Mouse (Mus musculus) ES-Bruce4 (cell line): Measurements from ENCODE around the gene Fbxl17. TPM values are rescaled to one million over a fixed set of nuclear protein-coding genes. Genes with fewer than 3 reads are reported as not detected.

Source experiments
- H3K27ac ChIP-seq: 2 replicates; pipeline ENCODE4 v1.5.1; 2012; ENCODE audit warnings: low read length, inconsistent platforms; ENCODE audit not compliant: insufficient read depth
- H3K27me3 ChIP-seq: 2 replicates; pipeline ENCODE4 v1.6.1; 2012; ENCODE audit warnings: mild to moderate bottlenecking, low read length, inconsistent platforms; ENCODE audit not compliant: control insufficient read depth, poor library complexity, insufficient read depth, severe bottlenecking
- H3K36me3 ChIP-seq: 2 replicates; pipeline ENCODE4 v1.6.1; 2012; ENCODE audit warnings: inconsistent platforms, mild to moderate bottlenecking, low read length, moderate library complexity; ENCODE audit not compliant: control insufficient read depth, poor library complexity, insufficient read depth, severe bottlenecking
- H3K4me1 ChIP-seq: one replicate; pipeline ENCODE4 v1.8.1; 2011; ENCODE audit warnings: low read length; ENCODE audit not compliant: control insufficient read depth, insufficient read depth
- H3K4me3 ChIP-seq: 2 replicates; pipeline ENCODE4 v1.5.1; 2011; ENCODE audit warnings: low read depth, mild to moderate bottlenecking, low read length
- H3K9ac ChIP-seq: 2 replicates; pipeline ENCODE4 v1.6.1; 2012; ENCODE audit warnings: low read depth, mild to moderate bottlenecking, inconsistent platforms; ENCODE audit not compliant: poor library complexity, severe bottlenecking
- H3K9me3 ChIP-seq: replicated peaks from 2 replicates; pipeline ENCODE4 v1.6.1; 2012; ENCODE audit warnings: mild to moderate bottlenecking, low read length, inconsistent platforms; ENCODE audit not compliant: control insufficient read depth, poor library complexity, insufficient read depth, severe bottlenecking
- CTCF ChIP-seq: IDR thresholded peaks from one replicate; pipeline ENCODE4 v1.8.1; 2011; ENCODE audit warnings: low read depth, low read length
- EP300 ChIP-seq: IDR thresholded peaks from 2 replicates; pipeline ENCODE4 v1.6.1; 2011; ENCODE audit warnings: low read depth, low read length; ENCODE audit not compliant: insufficient read depth
- POLR2A ChIP-seq: IDR thresholded peaks from one replicate; pipeline ENCODE4 v1.8.1; 2011; ENCODE audit warnings: low read length; ENCODE audit not compliant: insufficient read depth
- polyA plus RNA-seq: library from polyadenylated mRNA; stranded (reverse); fragments of >200 nt; gene quantifications from 2 replicates; pipeline ENCODE4 v1.2.4, GENCODE M21; 2011; ENCODE audit warnings: low read depth; ENCODE audit not compliant: missing spikeins, insufficient read depth, insufficient read length

Fbxl17 gene
- polyA plus RNA-seq, 1 experiment: 11.7 TPM

GRCm38 (mm10) chr17:63158436-63158835 is 341.4 kb downstream of the Fbxl17 start:
- no peak for TF ChIP-seq POLR2A
- no peak for TF ChIP-seq EP300
- TF ChIP-seq CTCF: no peak

GRCm38 (mm10) chr17:63157906-63158305 is 341.9 kb downstream of the Fbxl17 start:
- H3K27ac ChIP-seq: no peak overlapping the region
- H3K4me3 ChIP-seq: no peak overlapping the region
- no peaks in the 10 kb centered on the region for H3K9me3 ChIP-seq
- no peaks in the 10 kb centered on the region for H3K4me1 ChIP-seq
- H3K9ac ChIP-seq: no peak overlapping the region
- no peaks in the 10 kb centered on the region for H3K27me3 ChIP-seq
- no peak for TF ChIP-seq CTCF
- no peak for TF ChIP-seq POLR2A
- no peak for TF ChIP-seq EP300
- no peaks in the 10 kb centered on the region for H3K36me3 ChIP-seq

More at GRCm38 (mm10) chr17:63158436-63158835, 341.4 kb downstream of the Fbxl17 start:
- no peaks in the 10 kb centered on the region for H3K36me3 ChIP-seq
- H3K27ac ChIP-seq: no peak overlapping the region
- H3K9me3 ChIP-seq: no peaks in the 10 kb centered on the region
- H3K9ac ChIP-seq: no peak overlapping the region
- H3K4me3 ChIP-seq: no peak overlapping the region
- no peaks in the 10 kb centered on the region for H3K4me1 ChIP-seq
- H3K27me3 ChIP-seq: no peaks in the 10 kb centered on the region

- no peaks in the 10 kb centered on the region for H3K9me3 ChIP-seq
- H3K9ac ChIP-seq: no peak overlapping the region
- no peak for TF ChIP-seq EP300
- TF ChIP-seq CTCF: no peak
- no peak for TF ChIP-seq POLR2A
- H3K4me3 ChIP-seq: no peak overlapping the region
- no peaks in the 10 kb centered on the region for H3K27me3 ChIP-seq
- H3K4me1 ChIP-seq: no peaks in the 10 kb centered on the region
- no peaks in the 10 kb centered on the region for H3K36me3 ChIP-seq
- H3K27ac ChIP-seq: no peak overlapping the region
Observed at GRCm38 (mm10) chr17:63157019-63157418, 342.8 kb downstream of the Fbxl17 start.

DNA sequence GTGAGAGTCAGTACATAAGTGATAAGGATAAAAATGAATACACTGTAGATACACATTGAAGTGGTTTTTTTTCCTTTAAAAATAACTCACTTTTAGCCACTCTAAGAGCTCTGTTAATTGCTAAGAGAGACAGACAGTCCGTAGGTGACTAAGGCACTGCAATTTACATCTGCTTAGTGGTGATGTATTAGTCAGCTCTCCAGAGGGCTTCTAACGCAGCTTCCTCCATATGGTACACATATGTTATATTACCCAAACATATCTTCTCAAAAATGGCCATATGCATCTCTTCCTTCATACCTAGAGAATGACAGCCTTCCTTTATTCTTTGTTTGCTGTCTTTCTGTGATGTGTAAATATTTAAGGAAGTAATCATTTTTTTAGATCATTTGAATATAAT is 353.3 kb downstream of the Fbxl17 start:
- H3K4me1 ChIP-seq: no peaks in the 10 kb centered on the region

GRCm38 (mm10) chr17:63145751-63146491 is 353.9 kb downstream of the Fbxl17 start:
- Histone ChIP-seq H3K36me3 (no peaks in the 10 kb centered on the region), H3K27me3 (no peaks in the 10 kb centered on the region), H3K4me1 (no peaks in the 10 kb centered on the region), H3K4me3 (no peak overlapping the region), H3K9ac (no peak overlapping the region), H3K9me3 (no peaks in the 10 kb centered on the region), H3K27ac (no peak overlapping the region)
- TF ChIP-seq CTCF (no peak), EP300 (no peak), POLR2A (no peak)

More for the DNA sequence above, 353.3 kb downstream of the Fbxl17 start:
- no peak for TF ChIP-seq EP300
- no peak for TF ChIP-seq POLR2A
- TF ChIP-seq CTCF: no peak
- H3K4me3 ChIP-seq: no peak overlapping the region
- H3K36me3 ChIP-seq: no peaks in the 10 kb centered on the region
- H3K9ac ChIP-seq: no peak overlapping the region
- no peaks in the 10 kb centered on the region for H3K9me3 ChIP-seq
- no peak overlapping the region for H3K27ac ChIP-seq
- H3K27me3 ChIP-seq: no peaks in the 10 kb centered on the region

GRCm38 (mm10) chr17:63145311-63145741 is 354.5 kb downstream of the Fbxl17 start:
- no peak for TF ChIP-seq EP300
- TF ChIP-seq CTCF: no peak
- no peak for TF ChIP-seq POLR2A
- H3K27me3 ChIP-seq: no peaks in the 10 kb centered on the region
- no peaks in the 10 kb centered on the region for H3K36me3 ChIP-seq
- H3K4me3 ChIP-seq: no peak overlapping the region
- H3K27ac ChIP-seq: no peak overlapping the region
- no peaks in the 10 kb centered on the region for H3K9me3 ChIP-seq
- no peaks in the 10 kb centered on the region for H3K4me1 ChIP-seq
- no peak overlapping the region for H3K9ac ChIP-seq

- Histone ChIP-seq H3K9ac (no peak overlapping the region), H3K27me3 (no peaks in the 10 kb centered on the region), H3K4me1 (no peaks in the 10 kb centered on the region), H3K4me3 (no peak overlapping the region), H3K27ac (no peak overlapping the region), H3K36me3 (no peaks in the 10 kb centered on the region), H3K9me3 (no peaks in the 10 kb centered on the region)
- TF ChIP-seq CTCF (no peak), POLR2A (no peak), EP300 (no peak)
Observed at GRCm38 (mm10) chr17:63143825-63144224, 356.0 kb downstream of the Fbxl17 start.
